Mouse (Mus musculus): ENCODE results near the gene Aup1. TPM values are rescaled to one million over a fixed set of nuclear protein-coding genes. Genes with fewer than 3 reads are reported as not detected.

Aup1 gene
- total and polyA plus RNA-seq, 3 experiments: 259 to 500 TPM; not detected in 1

DNA sequence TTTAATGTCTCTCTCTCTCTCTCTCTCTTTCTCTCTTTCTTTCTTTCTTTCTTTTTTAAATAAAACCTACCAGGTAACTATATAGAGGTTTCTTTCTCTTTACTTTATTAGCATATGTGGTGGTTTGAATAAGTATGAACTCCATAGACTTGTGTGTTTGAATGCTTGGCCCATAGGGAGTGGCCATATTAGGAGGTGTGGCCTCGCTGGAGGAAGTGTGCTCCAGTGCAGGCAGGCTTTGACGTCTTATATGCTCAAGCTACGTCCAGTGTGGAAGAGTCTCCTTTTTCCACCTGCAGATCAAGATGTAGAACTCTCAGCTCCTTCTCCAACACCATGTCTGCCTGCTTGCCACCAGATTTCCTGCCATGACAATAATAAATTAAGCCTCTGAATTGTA lies 35.3 kb upstream of the Aup1 start:
- Histone ChIP-seq H3K79me2 (ENCODE audit: control insufficient read depth, insufficient read depth, low read length, poor library complexity) (no peaks in the 10 kb centered on the region), H3K4me3 (ENCODE audit: control insufficient read depth in 1 of 2, insufficient read depth in 1 of 2, low read depth in 2 of 2, low read length in 2 of 2) (no peak overlapping the region), H3K27ac (ENCODE audit: control insufficient read depth, low read depth, low read length) (no peak overlapping the region), H3K9me3 (replicated peaks; ENCODE audit: insufficient read depth, low read length) (no peaks in the 10 kb centered on the region), H3K27me3 (ENCODE audit: control insufficient read depth in 1 of 2, insufficient read depth in 2 of 2, low read length in 2 of 2) (no peaks in the 10 kb centered on the region), H3K4me1 (ENCODE audit: control insufficient read depth in 1 of 2, insufficient read depth in 2 of 2, low read length in 2 of 2) (peaks cover 29 to 42% of the 10 kb centered on the region in 2 experiments), H3K9ac (ENCODE audit: control insufficient read depth, low read depth, low read length, poor library complexity, severe bottlenecking) (no peak overlapping the region), H3K36me3 (ENCODE audit: control insufficient read depth in 1 of 2, insufficient read depth in 2 of 2, low read length in 2 of 2) (peaks cover 0 to 48% of the 10 kb centered on the region in 2 experiments; a peak in 2 of 4 replicates)
- DNase-seq (ENCODE audit: low read depth, low spot score): no peak
- TF ChIP-seq GABPA (IDR thresholded peaks at IDR 0.05; ENCODE audit: low read depth, low read length) (no peak), CHD2 (IDR thresholded peaks at IDR 0.05; ENCODE audit: low read length) (no peak)

DNA sequence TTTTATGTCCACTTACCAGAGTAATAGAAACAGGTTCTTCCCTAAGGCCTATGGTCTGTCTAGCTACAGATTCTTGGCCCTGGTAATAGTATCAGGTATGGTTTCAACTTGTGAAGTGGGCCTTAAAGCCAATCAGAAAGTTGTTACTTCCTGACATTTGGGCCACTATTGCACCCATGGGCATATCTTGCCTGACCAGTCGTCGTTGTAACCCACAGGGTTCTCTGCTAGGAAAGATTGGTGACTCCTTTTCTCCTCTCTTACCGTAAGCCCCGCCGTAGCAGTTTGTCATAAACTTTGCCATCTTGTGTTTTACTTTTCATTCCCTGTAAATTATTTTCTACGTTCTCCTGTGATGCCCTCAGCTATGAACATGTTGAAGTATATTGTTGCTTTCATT lies 34.2 kb upstream of the Aup1 start:
- Histone ChIP-seq H3K27ac (ENCODE audit: control insufficient read depth, low read depth, low read length) (no peak overlapping the region), H3K9me3 (replicated peaks; ENCODE audit: insufficient read depth, low read length) (no peaks in the 10 kb centered on the region), H3K79me2 (ENCODE audit: control insufficient read depth, insufficient read depth, low read length, poor library complexity) (no peaks in the 10 kb centered on the region), H3K27me3 (ENCODE audit: control insufficient read depth in 1 of 2, insufficient read depth in 2 of 2, low read length in 2 of 2) (no peaks in the 10 kb centered on the region), H3K9ac (ENCODE audit: control insufficient read depth, low read depth, low read length, poor library complexity, severe bottlenecking) (no peak overlapping the region), H3K4me1 (ENCODE audit: control insufficient read depth in 1 of 2, insufficient read depth in 2 of 2, low read length in 2 of 2) (peaks cover 23 to 37% of the 10 kb centered on the region in 2 experiments), H3K36me3 (ENCODE audit: control insufficient read depth in 1 of 2, insufficient read depth in 2 of 2, low read length in 2 of 2) (peaks cover 0 to 40% of the 10 kb centered on the region in 2 experiments; a peak in 2 of 4 replicates), H3K4me3 (ENCODE audit: control insufficient read depth in 1 of 2, insufficient read depth in 1 of 2, low read depth in 2 of 2, low read length in 2 of 2) (no peak overlapping the region)
- TF ChIP-seq UBTF (IDR thresholded peaks at IDR 0.05; ENCODE audit: borderline replicate concordance, insufficient read depth, low read depth, low read length) (no peak), EP300 (IDR thresholded peaks at IDR 0.05; ENCODE audit: low read depth in 1 of 2, low read length in 2 of 2) (peak in 1 of 2 experiments; percentile 52; a peak in 2 of 4 replicates), MAZ (IDR thresholded peaks at IDR 0.05; ENCODE audit: low read depth, low read length) (no peak), POLR2AphosphoS5 (IDR thresholded peaks at IDR 0.05; ENCODE audit: borderline replicate concordance, low read depth, low read length) (no peak), MXI1 (IDR thresholded peaks at IDR 0.05; ENCODE audit: low read depth, low read length) (no peak), GATA1 (IDR thresholded peaks at IDR 0.05; ENCODE audit: low read depth, low read length) (0 out of 2 replicates have a peak, but pooled peaks have one; percentile 19), MAFK (IDR thresholded peaks at IDR 0.05; ENCODE audit: borderline replicate concordance, low read depth, low read length) (no peak), ZC3H11A (IDR thresholded peaks at IDR 0.05; ENCODE audit: low read depth, low read length) (no peak), NRF1 (IDR thresholded peaks at IDR 0.05; ENCODE audit: insufficient read depth, low read depth, low read length, poor library complexity, severe bottlenecking) (no peak), TCF12 (IDR thresholded peaks at IDR 0.05; ENCODE audit: low read depth, low read length) (0 out of 2 replicates have a peak, but pooled peaks have one; percentile 35), USF1 (IDR thresholded peaks at IDR 0.05; ENCODE audit: low read depth, low read length) (no peak), USF2 (IDR thresholded peaks at IDR 0.05; ENCODE audit: borderline replicate concordance in 1 of 2, insufficient read depth in 1 of 2, low read depth in 1 of 2, low read length in 2 of 2) (no peak), TBP (IDR thresholded peaks at IDR 0.05; ENCODE audit: low read depth, low read length) (no peak), JUND (IDR thresholded peaks at IDR 0.05; ENCODE audit: low read depth, low read length) (no peak), ETS1 (IDR thresholded peaks at IDR 0.05; ENCODE audit: low read depth, low read length) (no peak), SMC3 (IDR thresholded peaks at IDR 0.05; ENCODE audit: low read depth, low read length) (no peak), BHLHE40 (IDR thresholded peaks at IDR 0.05; ENCODE audit: borderline replicate concordance, low read depth, low read length) (no peak), MYB (IDR thresholded peaks at IDR 0.05; ENCODE audit: low read depth, low read length) (no peak), POLR2AphosphoS2 (IDR thresholded peaks at IDR 0.05; ENCODE audit: low read length) (no peak), CTCF (IDR thresholded peaks at IDR 0.05 in 2 of 3, conservative IDR thresholded peaks at IDR 0.05 in 1 of 3; ENCODE audit: control insufficient read depth in 1 of 3, insufficient read depth in 1 of 3, low read depth in 2 of 3, low read length in 3 of 3, poor library complexity in 1 of 3, severe bottlenecking in 1 of 3) (no peak), TAL1 (IDR thresholded peaks at IDR 0.05; ENCODE audit: low read length) (0 out of 2 replicates have a peak, but pooled peaks have one; percentile 41), E2F4 (IDR thresholded peaks at IDR 0.05; ENCODE audit: borderline replicate concordance, low read depth, low read length) (no peak), RCOR1 (IDR thresholded peaks at IDR 0.05; ENCODE audit: low read depth, low read length) (no peak), CHD2 (IDR thresholded peaks at IDR 0.05; ENCODE audit: low read length) (no peak), RAD21 (IDR thresholded peaks at IDR 0.05; ENCODE audit: low read depth, low read length) (no peak), ZKSCAN1 (IDR thresholded peaks at IDR 0.05; ENCODE audit: low read depth, low read length) (no peak), NELFE (IDR thresholded peaks at IDR 0.05; ENCODE audit: low read depth, low read length) (no peak), MYC (IDR thresholded peaks at IDR 0.05; ENCODE audit: low read depth, low read length) (no peak), POLR2A (IDR thresholded peaks at IDR 0.05; ENCODE audit: control insufficient read depth in 1 of 2, insufficient read depth in 1 of 2, low read depth in 1 of 2, low read length in 2 of 2, poor library complexity in 1 of 2) (no peak), ZNF384 (IDR thresholded peaks at IDR 0.05; ENCODE audit: low read depth, low read length) (no peak), GABPA (IDR thresholded peaks at IDR 0.05; ENCODE audit: low read depth, low read length) (no peak), HCFC1 (IDR thresholded peaks at IDR 0.05; ENCODE audit: low read depth, low read length) (no peak)
- no peak for DNase-seq (ENCODE audit: low read depth, low spot score)
